Mouse (Mus musculus) hindbrain, embryonic 15.5 days (tissue): Measurements from ENCODE around the gene Fam167b. TPM values are rescaled to one million over a fixed set of nuclear protein-coding genes. Genes with fewer than 3 reads are reported as not detected.

Source experiments
- microRNA-seq: library from miRNA; unstranded; fragments of <30 nt; microRNA quantifications from one replicate; pipeline ENCODE4, GENCODE M21; 2016
- polyA plus RNA-seq: library from polyadenylated mRNA; unstranded; fragments of >200 nt; fragmentation: Nextera tagmentation; extraction: Ambion mirVana; gene quantifications from 2 replicates; pipeline ENCODE4 v1.2.1, GENCODE M21; 2015

Fam167b gene
- polyA plus RNA-seq, 1 experiment from 2014 or later, result 0.34 TPM

Small RNAs within 50 kb of the gene (microRNA-seq; reads per million reads assigned to microRNA genes)
- gene Mir8119, result not detected

Other genes starting within 250 kb of the Fam167b start
- 245 and 264 TPM in 2 replicates for gene Rbbp4, start 243.2 kb downstream of the Fam167b start, polyA plus RNA-seq
- 18.1 and 24.6 TPM in 2 replicates for gene Zbtb8os, start 242.9 kb downstream of the Fam167b start, polyA plus RNA-seq
- 19.5 and 21.2 TPM in 2 replicates for gene Zbtb8a, start 200.4 kb downstream of the Fam167b start, polyA plus RNA-seq
- 15.7 and 17.1 TPM in 2 replicates for gene Zbtb8b, start 137.7 kb downstream of the Fam167b start, polyA plus RNA-seq
- gene Bsdc1, start 117.0 kb downstream of the Fam167b start, polyA plus RNA-seq, result 35.3 and 37.4 TPM in 2 replicates
- 0.53 and 0.73 TPM in 2 replicates for gene Tssk3, start 87.5 kb downstream of the Fam167b start, polyA plus RNA-seq
- 0.39 and 0.87 TPM in 2 replicates for gene Fam229a, start 87.4 kb downstream of the Fam167b start, polyA plus RNA-seq
- gene Marcksl1, start 65.0 kb downstream of the Fam167b start, polyA plus RNA-seq, result 1,671 and 1,849 TPM in 2 replicates
- 84.7 and 92.2 TPM in 2 replicates for gene Hdac1, start 35.8 kb downstream of the Fam167b start, polyA plus RNA-seq
- gene Lck, start 4.9 kb downstream of the Fam167b start, polyA plus RNA-seq, result 11.7 and 13.6 TPM in 2 replicates
- 203 and 206 TPM in 2 replicates for gene Eif3i, start 22.1 kb upstream of the Fam167b start, polyA plus RNA-seq
- gene Tmem234, start 22.1 kb upstream of the Fam167b start, polyA plus RNA-seq, result 183 and 184 TPM in 2 replicates
- gene Dcdc2b, start 35.7 kb upstream of the Fam167b start, polyA plus RNA-seq, result 3.4 and 3.6 TPM in 2 replicates
- gene Iqcc, start 40.5 kb upstream of the Fam167b start, polyA plus RNA-seq, result 26.7 and 32.9 TPM in 2 replicates
- gene Ccdc28b, start 45.4 kb upstream of the Fam167b start, polyA plus RNA-seq, result 153 and 159 TPM in 2 replicates
- gene Txlna, start 62.5 kb upstream of the Fam167b start, polyA plus RNA-seq, result 45.6 and 45.9 TPM in 2 replicates
- 17.4 and 19.1 TPM in 2 replicates for gene Kpna6, start 94.2 kb upstream of the Fam167b start, polyA plus RNA-seq
- gene Tmem39b, start 118.3 kb upstream of the Fam167b start, polyA plus RNA-seq, result 14.8 TPM in 2 replicates
- gene Khdrbs1, start 163.8 kb upstream of the Fam167b start, polyA plus RNA-seq, result 121 and 122 TPM in 2 replicates
- gene Ptp4a2, start 232.7 kb upstream of the Fam167b start, polyA plus RNA-seq, result 228 and 238 TPM in 2 replicates